Comparison of ENCODE assay signal across 8 mouse cellular contexts in the genomic region with DNA sequence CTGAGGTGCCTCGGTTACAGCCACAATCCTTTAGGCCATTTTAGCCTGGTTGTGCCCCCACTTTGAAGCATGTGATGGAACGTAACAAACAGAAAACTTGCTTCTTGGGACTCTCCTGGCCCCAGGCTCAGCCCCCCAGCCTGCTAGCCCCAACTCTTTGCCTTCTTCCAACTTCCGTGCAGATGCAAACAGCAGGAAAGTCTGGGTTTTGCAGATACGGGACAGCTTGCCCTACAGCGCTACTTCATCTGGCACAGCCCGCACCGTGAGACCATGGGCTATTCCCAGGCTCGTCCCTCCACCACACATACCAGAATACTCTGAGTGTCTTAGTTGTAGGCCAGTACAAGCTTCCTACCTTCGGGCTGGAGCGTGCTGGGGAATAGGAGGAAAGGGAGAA. TPM values are rescaled to one million over a fixed set of nuclear protein-coding genes. Genes with fewer than 3 reads are reported as not detected.
DNase-seq lines count a peak whose midpoint lies in the region; ATAC-seq and TF ChIP-seq lines count a peak whose summit lies in the region.

No protein-coding gene starts in this region.

- no peak for TF ChIP-seq EP300 in lung, postnatal 0 days (IDR thresholded peaks at IDR 0.05)

- 15% methylated on average over 10 of the region's 10 CpGs for whole genome bisulfite sequencing in lung, postnatal 0 days
- WGBS in heart, embryonic 15.5 days: 12% methylated on average over 10 of the region's 10 CpGs
- 67% methylated on average over 10 of the region's 10 CpGs for WGBS in liver, adult 2 months
- WGBS in stomach, embryonic 14.5 days: 19% methylated on average over 10 of the region's 10 CpGs

- H3K4me2 ChIP-seq in lung, postnatal 0 days (replicated peaks; ENCODE audit: low read depth, low read length): peak overlapping the region; percentile 52
- peak overlapping the region; percentile 77 for H3K4me2 ChIP-seq in heart, embryonic 15.5 days
- H3K4me2 ChIP-seq in stomach, embryonic 14.5 days (replicated peaks; ENCODE audit: low read depth, low read length): peak overlapping the region; percentile 63

- no peak for TF ChIP-seq CTCF in lung, postnatal 0 days (IDR thresholded peaks at IDR 0.05)
- TF ChIP-seq CTCF in liver, adult 2 months (IDR thresholded peaks at IDR 0.05; ENCODE audit: low read depth, low read length): no peak

- H3K27me3 ChIP-seq in lung, postnatal 0 days (replicated peaks; ENCODE audit: insufficient read depth, low read length): no peaks in the 10 kb centered on the region
- no peaks in the 10 kb centered on the region for H3K27me3 ChIP-seq in heart, embryonic 15.5 days
- H3K27me3 ChIP-seq in liver, adult 2 months (ENCODE audit: control insufficient read depth, insufficient read depth, low read length): no peaks in the 10 kb centered on the region
- H3K27me3 ChIP-seq in stomach, embryonic 14.5 days (ENCODE audit: control insufficient read depth, insufficient read depth, low read length): no peaks in the 10 kb centered on the region

- H3K4me1 ChIP-seq in lung, postnatal 0 days (ENCODE audit: insufficient read depth, low read depth, low read length): peaks cover 3% of the 10 kb centered on the region; the same call in 1 of the 2 replicates
- peaks cover 24% of the 10 kb centered on the region for H3K4me1 ChIP-seq in heart, embryonic 15.5 days (replicated peaks)
- H3K4me1 ChIP-seq in liver, adult 2 months (ENCODE audit: control insufficient read depth, insufficient read depth, low read length): no peaks in the 10 kb centered on the region
- peaks cover 17% of the 10 kb centered on the region for H3K4me1 ChIP-seq in stomach, embryonic 14.5 days (ENCODE audit: control insufficient read depth, insufficient read depth, low read length)

- TF ChIP-seq POLR2A in liver, adult 2 months (IDR thresholded peaks at IDR 0.05; ENCODE audit: extremely low read depth, insufficient read depth, low read length): no peak

- no peaks in the 10 kb centered on the region for H3K9me3 ChIP-seq in lung, postnatal 0 days (ENCODE audit: low read length)
- H3K9me3 ChIP-seq in heart, embryonic 15.5 days (replicated peaks): no peaks in the 10 kb centered on the region
- no peaks in the 10 kb centered on the region for H3K9me3 ChIP-seq in stomach, embryonic 14.5 days (ENCODE audit: control insufficient read depth, low read depth, low read length)

- no peaks in the 10 kb centered on the region for H3K79me2 ChIP-seq in liver, adult 2 months (ENCODE audit: control insufficient read depth, insufficient read depth, low read length)

- H3K4me3 ChIP-seq in lung, postnatal 0 days (ENCODE audit: low read depth, low read length): peak overlapping the region; percentile 27; the same call in 1 of the 2 replicates
- H3K4me3 ChIP-seq in heart, embryonic 15.5 days: peak overlapping the region; percentile 45
- no peak overlapping the region for H3K4me3 ChIP-seq in liver, adult 2 months (ENCODE audit: insufficient read depth, low read depth, low read length)
- peak overlapping the region; percentile 33 for H3K4me3 ChIP-seq in stomach, embryonic 14.5 days (ENCODE audit: low read depth, low read length)

- H3K27ac ChIP-seq in lung, postnatal 0 days (ENCODE audit: low read length): no peak overlapping the region
- peak overlapping the region; percentile 51 for H3K27ac ChIP-seq in heart, embryonic 15.5 days
- H3K27ac ChIP-seq in liver, adult 2 months (replicated peaks; ENCODE audit: insufficient read depth, low read depth, low read length): no peak overlapping the region
- H3K27ac ChIP-seq in stomach, embryonic 14.5 days (ENCODE audit: low read length): no peak overlapping the region

- DNase-seq in lung, postnatal 0 days (ENCODE audit: low spot score): no peak
- no peak for DNase-seq in lung, postnatal 4 days
- DNase-seq in liver, adult 2 months (ENCODE audit: extremely low read depth, low read depth, low spot score): no peak
- no peak for DNase-seq in ovary, postnatal 14 days (ENCODE audit: low spot score)
- no peak for DNase-seq in gastrocnemius, postnatal 25 days
- no peak for DNase-seq in cerebellum, adult 11 months

- H3K36me3 ChIP-seq in lung, postnatal 0 days (ENCODE audit: insufficient read depth, low read length): no peaks in the 10 kb centered on the region
- no peaks in the 10 kb centered on the region for H3K36me3 ChIP-seq in heart, embryonic 15.5 days
- no peaks in the 10 kb centered on the region for H3K36me3 ChIP-seq in liver, adult 2 months (ENCODE audit: control insufficient read depth, insufficient read depth, low read length)
- no peaks in the 10 kb centered on the region for H3K36me3 ChIP-seq in stomach, embryonic 14.5 days (ENCODE audit: control insufficient read depth, insufficient read depth, low read length)

- H3K9ac ChIP-seq in lung, postnatal 0 days (replicated peaks; ENCODE audit: low read depth): peak overlapping the region; percentile 32; the same call in 1 of the 2 replicates
- H3K9ac ChIP-seq in heart, embryonic 15.5 days: peak overlapping the region; percentile 39; the same call in 1 of the 2 replicates
- H3K9ac ChIP-seq in liver, adult 2 months (ENCODE audit: low read depth, low read length): peak overlapping the region; percentile 48; the same call in 1 of the 2 replicates
- H3K9ac ChIP-seq in stomach, embryonic 14.5 days (replicated peaks; ENCODE audit: low read depth, low read length): peak overlapping the region; percentile 25; the same call in 1 of the 2 replicates

- peak; percentile 16; the same call in 1 of the 2 replicates for ATAC-seq in lung, postnatal 0 days
- ATAC-seq in heart, embryonic 15.5 days (replicated peaks; ENCODE audit: insufficient number of reproducible peaks, insufficient read depth, low FRiP score, low read depth): peak; percentile 51; the same call in 1 of the 2 replicates
- ATAC-seq in stomach, embryonic 14.5 days (ENCODE audit: insufficient number of reproducible peaks, insufficient read depth, low FRiP score, low read depth): no peak

RNA-seq across cellular contexts. Expression of a gene that starts 6.6 kb away (rescaled TPM):
- polyA plus RNA-seq in lung, postnatal 0 days (2015; fragmentation: Nextera tagmentation; extraction: Ambion mirVana): 144 and 177 TPM in 2 replicates
- 155 and 160 TPM in 2 replicates for polyA plus RNA-seq in heart, embryonic 15.5 days (2015; fragmentation: Nextera tagmentation; extraction: Ambion mirVana)
- 325 and 412 TPM in 2 replicates for total RNA-seq in liver, adult 2 months (2014; rRNA removed)
- 64.4 and 75.9 TPM in 2 replicates for polyA plus RNA-seq in liver, adult 2 months (2012; rRNA removed)
- 270 and 285 TPM in 2 replicates for polyA plus RNA-seq in stomach, embryonic 14.5 days (2014; fragmentation: Nextera tagmentation; extraction: Ambion mirVana)
- 100 to 1,000 TPM; 362 to 414 TPM for total RNA-seq in gastrocnemius, postnatal 25 days (2021)

RNA-seq across cellular contexts. Expression of a gene that starts 26.9 kb away (rescaled TPM):
- 19.0 and 21.4 TPM in 2 replicates for polyA plus RNA-seq in lung, postnatal 0 days (2015; fragmentation: Nextera tagmentation; extraction: Ambion mirVana)
- polyA plus RNA-seq in heart, embryonic 15.5 days (2015; fragmentation: Nextera tagmentation; extraction: Ambion mirVana): 71.6 and 74.4 TPM in 2 replicates
- 5.2 and 5.3 TPM in 2 replicates for total RNA-seq in liver, adult 2 months (2014; rRNA removed)
- 0.32 TPM in 1 of 2 replicates, not detected in the other for polyA plus RNA-seq in liver, adult 2 months (2012; rRNA removed)
- 112 and 121 TPM in 2 replicates for polyA plus RNA-seq in stomach, embryonic 14.5 days (2014; fragmentation: Nextera tagmentation; extraction: Ambion mirVana)
- total RNA-seq in gastrocnemius, postnatal 25 days (2021): 1 to 10 TPM; 6.1 to 6.2 TPM

RNA-seq across cellular contexts. Expression of a gene that starts 42.9 kb away (rescaled TPM):
- 0.47 and 0.74 TPM in 2 replicates for polyA plus RNA-seq in lung, postnatal 0 days (2015; fragmentation: Nextera tagmentation; extraction: Ambion mirVana)
- 0.54 and 4.3 TPM in 2 replicates for polyA plus RNA-seq in heart, embryonic 15.5 days (2015; fragmentation: Nextera tagmentation; extraction: Ambion mirVana)
- 1,906 and 2,075 TPM in 2 replicates for total RNA-seq in liver, adult 2 months (2014; rRNA removed)
- 642 and 701 TPM in 2 replicates for polyA plus RNA-seq in liver, adult 2 months (2012; rRNA removed)
- 0.13 and 0.59 TPM in 2 replicates for polyA plus RNA-seq in stomach, embryonic 14.5 days (2014; fragmentation: Nextera tagmentation; extraction: Ambion mirVana)
- not detected for total RNA-seq in gastrocnemius, postnatal 25 days (2021)

RNA-seq across cellular contexts. Expression of a gene that starts 45.7 kb away (rescaled TPM):
- not detected in 2 replicates for polyA plus RNA-seq in lung, postnatal 0 days (2015; fragmentation: Nextera tagmentation; extraction: Ambion mirVana)
- 0.10 TPM in 1 of 2 replicates, not detected in the other for polyA plus RNA-seq in heart, embryonic 15.5 days (2015; fragmentation: Nextera tagmentation; extraction: Ambion mirVana)
- 0.87 and 1.2 TPM in 2 replicates for total RNA-seq in liver, adult 2 months (2014; rRNA removed)
- 0.09 TPM in 1 of 2 replicates, not detected in the other for polyA plus RNA-seq in liver, adult 2 months (2012; rRNA removed)
- polyA plus RNA-seq in stomach, embryonic 14.5 days (2014; fragmentation: Nextera tagmentation; extraction: Ambion mirVana): not detected in 2 replicates
- total RNA-seq in gastrocnemius, postnatal 25 days (2021): 10 to 100 TPM in 1 of 2 experiments, 1 to 10 TPM in 1; 1.9 to 87.3 TPM

Comparison
In these comparisons a context has a peak if more than half of its experiments do, and no peak if none do; other contexts are left out.
1. RNA of a gene that starts 26.9 kb away (polyA plus RNA-seq): 112 to 121 TPM in stomach, embryonic 14.5 days, 71.6 to 74.4 TPM in heart, embryonic 15.5 days and 19.0 to 21.4 TPM in lung, postnatal 0 days; 0.32 TPM in liver, adult 2 months; every median in the first group is over 10 times any median in the second.
2. RNA of a gene that starts 42.9 kb away (polyA plus RNA-seq): 642 to 701 TPM in liver, adult 2 months; 0.13 to 0.59 TPM in stomach, embryonic 14.5 days, 0.54 to 4.3 TPM in heart, embryonic 15.5 days and 0.47 to 0.74 TPM in lung, postnatal 0 days; every median in the first group is over 100 times any median in the second.
3. Peak in every context shown above with its lines, with median percentiles within 50 percentile points of each other: H3K4me2 ChIP-seq and H3K9ac ChIP-seq.